Mouse (Mus musculus): ENCODE measurements around the gene Pip. TPM values are rescaled to one million over a fixed set of nuclear protein-coding genes. Genes with fewer than 3 reads are reported as not detected.

Pip gene
- not detected for total RNA-seq (2021)
- long read RNA-seq, experiment 1: 0 reads
- long read RNA-seq, experiment 2: 0 reads

DNA sequence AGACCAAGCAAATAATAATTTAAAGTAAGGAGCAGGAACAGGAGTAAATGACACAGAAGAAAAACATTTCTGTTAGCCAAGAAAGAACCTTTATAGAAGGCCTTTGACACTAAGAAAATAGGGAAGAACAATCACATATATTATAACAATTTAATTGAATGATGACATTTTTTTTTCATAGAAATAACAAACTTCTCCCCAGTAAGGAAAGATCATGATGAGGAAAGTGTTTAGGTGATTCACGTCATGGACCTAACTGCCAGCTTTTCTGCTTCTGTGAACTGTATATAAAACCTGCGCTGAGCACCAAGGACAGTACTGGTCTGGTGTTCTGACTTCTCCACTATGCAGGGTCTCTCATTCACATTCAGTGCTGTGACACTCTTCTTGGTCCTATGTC lies at the start of gene Pip:
Gene Pip (plus strand): TSS at position 301 of the 400 bp plus-strand sequence.
- DNase-seq (ENCODE audit: extremely low spot score in 1 of 2, low spot score in 2 of 2): no peak
- TF ChIP-seq CTCF (IDR thresholded peaks at IDR 0.05): no peak
- Histone ChIP-seq H3K4me3 (no peak within 1 kb of the TSS), H3K27ac (no peak within 1 kb of the TSS)
- intact Hi-C loops (cut with DNase I): no loop called here

DNA sequence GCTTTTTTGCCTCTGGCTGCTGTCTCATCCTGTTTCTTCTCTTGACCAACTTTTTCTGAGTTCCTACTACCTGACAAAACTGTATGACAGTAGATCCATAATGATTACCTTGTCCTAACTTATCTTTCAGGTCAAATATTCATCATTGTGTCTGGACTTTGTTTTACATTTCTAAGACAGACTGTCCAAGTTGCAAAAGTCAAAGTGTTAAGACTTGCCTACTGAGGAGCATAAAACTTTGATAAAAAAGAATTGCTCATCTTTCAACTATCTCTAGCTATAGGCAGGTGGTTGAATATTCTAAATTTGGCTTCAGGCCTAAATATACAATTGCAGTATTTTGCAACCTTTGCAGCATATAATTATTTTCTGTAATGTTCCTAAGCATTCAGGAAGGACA lies 23.2 kb upstream of the Pip start:
- H3K27ac ChIP-seq: no peak overlapping the region
- no peak for DNase-seq (ENCODE audit: extremely low spot score in 1 of 2, low spot score in 2 of 2)
- no peak overlapping the region for H3K4me3 ChIP-seq
- intact Hi-C loops (cut with DNase I): no loop called here
- TF ChIP-seq CTCF (IDR thresholded peaks at IDR 0.05): no peak

DNA sequence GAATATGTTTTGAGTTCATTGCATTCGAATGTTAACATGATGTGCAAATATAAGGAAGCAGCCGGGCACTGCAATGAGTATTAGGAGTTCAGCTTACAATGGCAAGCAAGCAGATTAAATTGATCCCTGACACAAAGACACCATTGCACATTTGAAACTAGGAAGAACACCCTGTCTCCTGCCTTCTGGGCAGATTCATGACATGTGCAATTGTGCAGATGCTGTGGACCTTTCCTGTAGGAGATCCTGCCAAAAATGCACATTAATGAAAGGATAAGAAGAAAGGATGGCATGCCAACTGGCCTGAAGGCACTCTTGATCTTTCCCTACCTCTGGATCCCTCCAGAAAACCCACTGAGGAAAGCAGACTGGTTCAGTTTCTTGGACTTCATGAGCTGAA lies 17.8 kb upstream of the Pip start:
- no peak for DNase-seq (ENCODE audit: extremely low spot score in 1 of 2, low spot score in 2 of 2)
- Histone ChIP-seq H3K4me3 (no peak overlapping the region), H3K27ac (no peak overlapping the region)
- intact Hi-C loops (cut with DNase I): no loop called here
- no peak for TF ChIP-seq CTCF (IDR thresholded peaks at IDR 0.05)

DNA sequence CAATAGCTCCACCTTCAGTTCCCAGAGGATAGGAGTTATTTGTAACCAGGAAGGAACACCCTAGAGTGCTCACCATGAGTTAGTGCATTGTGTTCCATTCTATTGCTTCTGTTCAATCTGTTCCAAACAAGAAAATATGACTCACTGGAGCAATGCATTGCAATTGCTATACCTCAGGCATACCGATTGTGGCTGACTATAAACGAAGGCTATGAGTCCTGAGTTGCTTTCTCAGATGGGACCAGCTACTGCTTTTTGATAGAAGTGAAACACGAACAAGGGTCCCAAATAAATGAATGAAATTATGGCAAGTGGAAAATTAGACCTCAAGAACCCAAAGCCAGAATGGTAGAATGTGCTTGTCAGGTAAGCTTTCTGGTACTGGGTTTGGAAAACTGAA lies 5.4 kb downstream of the Pip start, which contains the start of gene Sval2:
Gene Sval2 (plus strand): TSS at position 301 of the 400 bp plus-strand sequence.
- no peak for TF ChIP-seq CTCF (IDR thresholded peaks at IDR 0.05)
- Histone ChIP-seq H3K4me3 (no peak within 1 kb of the TSS), H3K27ac (no peak within 1 kb of the TSS)
- no peak for DNase-seq (ENCODE audit: extremely low spot score in 1 of 2, low spot score in 2 of 2)
- intact Hi-C loops (cut with DNase I): no loop called here

DNA sequence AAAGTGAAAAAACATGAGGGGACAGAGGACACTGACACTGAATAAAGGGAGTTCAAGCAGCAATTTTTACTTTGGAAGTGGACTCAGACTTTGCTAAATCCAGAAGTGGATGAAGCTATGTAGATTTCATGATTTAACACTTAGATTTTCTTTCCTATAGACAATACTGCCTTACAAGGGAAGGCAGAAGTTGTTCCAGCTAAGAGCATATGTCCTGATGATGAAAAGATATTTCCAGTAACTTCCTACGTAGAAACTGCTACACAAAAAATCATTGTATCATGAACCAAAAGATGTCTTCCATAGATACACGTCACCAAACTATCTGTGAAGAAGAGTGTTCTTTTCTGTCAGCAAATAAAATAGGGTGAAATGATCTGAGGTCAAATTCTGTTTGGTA lies 16.7 kb downstream of the Pip start:
- Histone ChIP-seq H3K27ac (no peak overlapping the region; the same call in 1 of the 2 replicates), H3K4me3 (no peak overlapping the region)
- intact Hi-C loops (cut with DNase I): no loop called here
- TF ChIP-seq CTCF (IDR thresholded peaks at IDR 0.05): no peak
- no peak for DNase-seq (ENCODE audit: extremely low spot score in 1 of 2, low spot score in 2 of 2)

Other genes starting within 250 kb of the Pip start
- 100 to 1,000 TPM; 118 to 130 TPM for gene Ephb6, start 242.1 kb upstream of the Pip start, total RNA-seq (2021)
- gene Trpv6, start 211.1 kb upstream of the Pip start, total RNA-seq (2021): 1 to 10 TPM; 1.9 to 2.5 TPM
- not detected for gene Trpv5, start 166.8 kb upstream of the Pip start, total RNA-seq (2021)
- gene Llcfc1, start 163.1 kb upstream of the Pip start, total RNA-seq (2021): not detected
- gene Kel, start 143.2 kb upstream of the Pip start, total RNA-seq (2021): not detected
- not detected for gene Olfr459, start 72.4 kb upstream of the Pip start, total RNA-seq (2021)
- gene Sval2, start 5.5 kb downstream of the Pip start, total RNA-seq (2021): not detected
- gene Sval1, start 104.1 kb downstream of the Pip start, total RNA-seq (2021): not detected
- not detected for gene Sval3, start 120.6 kb downstream of the Pip start, total RNA-seq (2021)
- gene Sva, start 190.9 kb downstream of the Pip start, total RNA-seq (2021): not detected

Measured in left cerebral cortex, adult 2 months (tissue).